Mouse (Mus musculus): ENCODE data around the gene Rilp.

DNA sequence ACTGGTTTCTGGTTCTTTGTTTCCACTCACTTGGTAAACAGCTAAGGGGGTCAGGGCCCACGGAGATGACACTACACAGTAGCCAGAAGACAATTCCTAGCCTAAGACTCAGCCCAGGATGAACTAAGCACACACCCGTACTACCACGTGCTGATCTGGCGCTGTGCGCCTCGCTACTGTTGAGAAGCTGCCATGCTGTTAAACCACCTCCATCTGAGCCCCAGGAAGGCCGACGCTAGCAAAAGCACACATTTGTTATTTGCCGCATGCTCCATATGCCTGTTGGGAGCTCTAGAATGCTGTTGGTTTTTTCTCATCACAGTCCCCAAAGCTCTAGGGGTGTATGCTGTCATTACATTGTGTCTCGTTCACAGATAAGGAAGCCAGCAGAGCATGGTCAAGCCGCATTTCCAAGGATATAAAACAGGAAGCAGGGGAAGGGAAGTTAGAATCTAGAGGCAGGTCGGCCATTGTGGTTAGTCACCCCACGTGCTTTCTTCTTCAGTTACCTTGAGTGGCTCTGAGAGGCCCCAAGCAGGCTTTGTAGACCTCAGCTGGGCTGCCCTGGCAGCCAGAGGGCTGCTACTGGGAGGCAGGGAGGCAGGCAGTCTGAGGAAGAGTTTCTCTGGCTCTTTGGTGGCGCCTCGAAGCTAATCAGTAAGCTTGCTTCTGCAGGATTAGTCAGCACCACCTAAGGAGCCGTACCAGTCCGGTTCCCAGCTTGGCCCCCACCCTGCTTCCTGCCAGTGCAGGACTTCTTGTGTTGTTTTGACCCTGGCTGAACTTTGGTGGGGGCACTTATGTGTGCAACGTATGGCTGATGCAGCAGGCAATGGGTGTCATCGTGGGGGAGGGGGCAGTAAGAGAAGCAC lies 31.1 kb downstream of the Rilp start:
- no peak for TF ChIP-seq CTCF (IDR thresholded peaks at IDR 0.05)
- no peak for TF ChIP-seq POLR2A (IDR thresholded peaks at IDR 0.05; ENCODE audit: insufficient read depth, low read depth, low read length)

All from heart, adult 2 months (tissue).